Mouse (Mus musculus) heart, adult 2 months (tissue): ENCODE data around the gene Kcna5.

ENCODE experiments used
- CTCF ChIP-seq: fragments of 200-600 bp; IDR thresholded peaks from 2 replicates; pipeline ENCODE4 v1.8.1; 2022; ENCODE audit warnings: antibody characterized with exemption, mild to moderate bottlenecking, moderate library complexity
- EP300 ChIP-seq: fragments of 200-500 bp; IDR thresholded peaks from 2 replicates; pipeline ENCODE4 v1.6.1; 2011; ENCODE audit warnings: low read depth, low read length, control low read depth; ENCODE audit not compliant: insufficient read depth

DNA sequence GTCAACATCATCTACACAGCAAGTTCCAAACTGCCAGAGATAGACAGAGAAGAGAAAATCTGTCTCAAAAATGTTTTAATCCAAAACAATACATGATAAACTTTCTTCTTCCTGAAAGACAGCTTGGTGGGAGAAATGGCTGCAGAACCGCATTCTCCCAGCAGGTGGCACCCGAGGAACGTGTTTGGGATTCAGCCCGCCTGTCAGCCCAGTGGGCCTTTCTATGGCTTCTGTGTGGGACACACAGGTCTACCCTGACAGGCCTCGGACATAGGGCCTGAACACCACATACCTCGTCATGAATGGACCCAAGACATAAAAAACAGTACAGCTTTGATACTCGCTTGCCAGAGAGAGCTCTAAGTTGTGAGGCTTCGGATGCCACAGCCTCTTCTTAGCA is 35.1 kb downstream of the Kcna5 start:
- TF ChIP-seq CTCF (peak; percentile 93), EP300 (peak; percentile 88)
